Mouse (Mus musculus) megakaryocyte, embryonic 14.5 days (primary cell): ENCODE data around the gene Bpifb1.

Experiments used
- FLI1 ChIP-seq: IDR thresholded peaks from 2 replicates; pipeline ENCODE4 v1.6.1; 2012; ENCODE audit warnings: low read length, inconsistent platforms, mixed read lengths
- GATA1 ChIP-seq: IDR thresholded peaks from 3 replicates; pipeline ENCODE4 v1.6.1; 2012; ENCODE audit warnings: mixed read lengths, low read length, inconsistent platforms, borderline replicate concordance

GRCm38 (mm10) chr2:154147496-154147895 is 43.1 kb upstream of the Bpifb1 start:
- TF ChIP-seq GATA1 (no peak), FLI1 (no peak)
